Mouse (Mus musculus): ENCODE results near the gene Abt1. TPM values are rescaled to one million over a fixed set of nuclear protein-coding genes. Genes with fewer than 3 reads are reported as not detected.

Abt1 gene
- polyA plus RNA-seq, 1 experiment from 2014 or later, result 13.5 TPM

GRCm38 (mm10) chr13:23453362-23453862, 29.7 kb upstream of the Abt1 start:
- Histone ChIP-seq H3K4me3 (replicated peaks) (peak overlapping the region; percentile 67), H3K27ac (peak overlapping the region; percentile 91), H3K4me1 (peaks cover 5% of the 10 kb centered on the region; the same call in 1 of the 2 replicates), H3K9me3 (replicated peaks) (no peaks in the 10 kb centered on the region), H3K4me2 (peak overlapping the region; percentile 63), H3K36me3 (no peaks in the 10 kb centered on the region), H3K27me3 (0 out of 2 replicates have a peak, but pooled peaks cover 3% of the 10 kb centered on the region), H3K9ac (peak overlapping the region; percentile 64)
- 0% methylated on average over 25 of the region's 25 CpGs for WGBS
- peak; percentile 92 for ATAC-seq (replicated peaks; ENCODE audit: low FRiP score)

- H3K9me3 ChIP-seq (replicated peaks), result no peaks in the 10 kb centered on the region
- H3K27ac ChIP-seq, result peak overlapping the region; percentile 62; the same call in 1 of the 2 replicates
- H3K9ac ChIP-seq, result peak overlapping the region; percentile 35
- no peak for ATAC-seq (replicated peaks; ENCODE audit: low FRiP score)
- no peaks in the 10 kb centered on the region for H3K36me3 ChIP-seq
- peaks cover 5% of the 10 kb centered on the region; the same call in 1 of the 2 replicates for H3K4me1 ChIP-seq
- peak overlapping the region; percentile 57 for H3K4me3 ChIP-seq (replicated peaks)
- H3K4me2 ChIP-seq, result peak overlapping the region; percentile 71
- under 1% methylated on average over 15 of the region's 15 CpGs for whole genome bisulfite sequencing
- H3K27me3 ChIP-seq, result no peaks in the 10 kb centered on the region
Observed at GRCm38 (mm10) chr13:23450398-23450797, 26.7 kb upstream of the Abt1 start.

- Histone ChIP-seq H3K9ac (peak overlapping the region; percentile 35), H3K4me2 (peak overlapping the region; percentile 71), H3K4me1 (peaks cover 9% of the 10 kb centered on the region; the same call in 1 of the 2 replicates), H3K27ac (peak overlapping the region; percentile 52), H3K36me3 (no peaks in the 10 kb centered on the region), H3K4me3 (replicated peaks) (peak overlapping the region; percentile 57), H3K27me3 (no peaks in the 10 kb centered on the region), H3K9me3 (replicated peaks) (no peaks in the 10 kb centered on the region)
- no peak for ATAC-seq (replicated peaks; ENCODE audit: low FRiP score)
- 1% methylated on average over 24 of the region's 24 CpGs for WGBS
Observed at GRCm38 (mm10) chr13:23449235-23450095, 25.8 kb upstream of the Abt1 start.

- Histone ChIP-seq H3K4me1 (peaks cover 12% of the 10 kb centered on the region; the same call in 1 of the 2 replicates), H3K4me3 (replicated peaks) (peak overlapping the region; percentile 57), H3K27ac (peak overlapping the region; percentile 52; the same call in 1 of the 2 replicates), H3K27me3 (no peaks in the 10 kb centered on the region), H3K36me3 (no peaks in the 10 kb centered on the region), H3K4me2 (peak overlapping the region; percentile 71), H3K9ac (no peak overlapping the region), H3K9me3 (replicated peaks) (no peaks in the 10 kb centered on the region)
- 45% methylated on average over 3 of the region's 3 CpGs for WGBS
- no peak for ATAC-seq (replicated peaks; ENCODE audit: low FRiP score)
Observed at GRCm38 (mm10) chr13:23448758-23449157, 25.1 kb upstream of the Abt1 start.

GRCm38 (mm10) chr13:23446498-23446952, 22.9 kb upstream of the Abt1 start:
- H3K9me3 ChIP-seq (replicated peaks), result no peaks in the 10 kb centered on the region
- peak; percentile 62 for ATAC-seq (replicated peaks; ENCODE audit: low FRiP score)

GRCm38 (mm10) chr13:23445561-23446320, 22.1 kb upstream of the Abt1 start:
- Histone ChIP-seq H3K9ac (peak overlapping the region; percentile 87), H3K9me3 (replicated peaks) (no peaks in the 10 kb centered on the region), H3K4me1 (peaks cover 12% of the 10 kb centered on the region; the same call in 1 of the 2 replicates), H3K36me3 (no peaks in the 10 kb centered on the region), H3K27me3 (no peaks in the 10 kb centered on the region), H3K27ac (peak overlapping the region; percentile 100), H3K4me3 (replicated peaks) (peak overlapping the region; percentile 78), H3K4me2 (peak overlapping the region; percentile 78)
- ATAC-seq (replicated peaks; ENCODE audit: low FRiP score), result peak; percentile 94
- under 1% methylated on average over 55 of the region's 55 CpGs for WGBS

More at GRCm38 (mm10) chr13:23446498-23446952, 22.9 kb upstream of the Abt1 start:
- H3K36me3 ChIP-seq, result no peaks in the 10 kb centered on the region
- H3K4me3 ChIP-seq (replicated peaks), result peak overlapping the region; percentile 78
- peaks cover 12% of the 10 kb centered on the region; the same call in 1 of the 2 replicates for H3K4me1 ChIP-seq
- peak overlapping the region; percentile 100 for H3K27ac ChIP-seq
- under 1% methylated on average over 16 of the region's 16 CpGs for WGBS
- H3K27me3 ChIP-seq, result no peaks in the 10 kb centered on the region
- peak overlapping the region; percentile 78 for H3K4me2 ChIP-seq
- peak overlapping the region; percentile 87 for H3K9ac ChIP-seq

GRCm38 (mm10) chr13:23445156-23445555, 21.5 kb upstream of the Abt1 start:
- no peaks in the 10 kb centered on the region for H3K36me3 ChIP-seq
- H3K4me1 ChIP-seq, result peaks cover 12% of the 10 kb centered on the region; the same call in 1 of the 2 replicates
- peak overlapping the region; percentile 87 for H3K9ac ChIP-seq
- H3K27ac ChIP-seq, result peak overlapping the region; percentile 100
- ATAC-seq (replicated peaks; ENCODE audit: low FRiP score), result peak; percentile 1; the same call in 1 of the 2 replicates
- no peaks in the 10 kb centered on the region for H3K9me3 ChIP-seq (replicated peaks)
- H3K27me3 ChIP-seq, result no peaks in the 10 kb centered on the region
- peak overlapping the region; percentile 78 for H3K4me2 ChIP-seq
- peak overlapping the region; percentile 78 for H3K4me3 ChIP-seq (replicated peaks)
- WGBS, result 3% methylated on average over 10 of the region's 10 CpGs

GRCm38 (mm10) chr13:23444451-23444850, 20.8 kb upstream of the Abt1 start:
- Histone ChIP-seq H3K4me3 (replicated peaks) (peak overlapping the region; percentile 78; the same call in 1 of the 2 replicates), H3K4me1 (peaks cover 12% of the 10 kb centered on the region; the same call in 1 of the 2 replicates), H3K27ac (no peak overlapping the region), H3K9me3 (replicated peaks) (no peaks in the 10 kb centered on the region), H3K9ac (no peak overlapping the region), H3K4me2 (peak overlapping the region; percentile 78), H3K36me3 (no peaks in the 10 kb centered on the region), H3K27me3 (no peaks in the 10 kb centered on the region)
- ATAC-seq (replicated peaks; ENCODE audit: low FRiP score), result no peak
- 75% methylated on average over 5 of the region's 5 CpGs for WGBS

- Histone ChIP-seq H3K27ac (no peak overlapping the region), H3K27me3 (no peaks in the 10 kb centered on the region), H3K9ac (no peak overlapping the region), H3K36me3 (no peaks in the 10 kb centered on the region), H3K4me1 (peaks cover 17% of the 10 kb centered on the region), H3K4me3 (replicated peaks) (no peak overlapping the region), H3K9me3 (replicated peaks) (no peaks in the 10 kb centered on the region), H3K4me2 (no peak overlapping the region)
- ATAC-seq (replicated peaks; ENCODE audit: low FRiP score), result no peak
- 71% methylated on average over 10 of the region's 10 CpGs for WGBS
Observed at GRCm38 (mm10) chr13:23439901-23440300, 16.2 kb upstream of the Abt1 start.

GRCm38 (mm10) chr13:23438521-23438920, 14.9 kb upstream of the Abt1 start:
- ATAC-seq (replicated peaks; ENCODE audit: low FRiP score), result no peak; the same call in 1 of the 2 replicates
- under 1% methylated on average over 7 of the region's 7 CpGs for WGBS
- Histone ChIP-seq H3K4me3 (replicated peaks) (peak overlapping the region; percentile 57), H3K4me2 (peak overlapping the region; percentile 72), H3K9ac (no peak overlapping the region), H3K36me3 (no peaks in the 10 kb centered on the region), H3K27me3 (no peaks in the 10 kb centered on the region), H3K27ac (0 out of 2 replicates have a peak overlapping the region, but pooled peaks have one; percentile 67), H3K4me1 (peaks cover 21% of the 10 kb centered on the region), H3K9me3 (replicated peaks) (no peaks in the 10 kb centered on the region)

- Histone ChIP-seq H3K4me2 (peak overlapping the region; percentile 72), H3K4me1 (peaks cover 24% of the 10 kb centered on the region), H3K4me3 (replicated peaks) (peak overlapping the region; percentile 57), H3K9ac (peak overlapping the region; percentile 49), H3K9me3 (replicated peaks) (no peaks in the 10 kb centered on the region), H3K36me3 (no peaks in the 10 kb centered on the region), H3K27me3 (no peaks in the 10 kb centered on the region), H3K27ac (peak overlapping the region; percentile 84; the same call in 1 of the 2 replicates)
- WGBS, result 0% methylated on average over 17 of the region's 17 CpGs
- peak; percentile 84 for ATAC-seq (replicated peaks; ENCODE audit: low FRiP score)
Observed at GRCm38 (mm10) chr13:23437908-23438307, 14.2 kb upstream of the Abt1 start.
